Mouse (Mus musculus) limb, embryonic 12.5 days (tissue): ENCODE measurements at regions not wholly inside any gene's neighbourhood (a gene's known extent, or its start where the extent isn't known, plus 50 kb on each side); places are given as distances from the start of the nearest gene placed in this dataset.
"Not testable (repeated sequence)": the region's sequence is repeated elsewhere in the genome, so short reads cannot be mapped to it uniquely, and the experiment has no call there.

ENCODE experiments used
- ATAC-seq: fragments of 200-750 bp; cut with Nextera tagmentation; 2 replicates; pipeline ENCODE4 v1.8.0; 2017; ENCODE audit warnings: low read depth, moderate TSS enrichment; ENCODE audit not compliant: insufficient number of reproducible peaks, insufficient read depth, low FRiP score, low TSS enrichment
- H3K27ac ChIP-seq: fragments of 300-500 bp; sonication (generic); 2 replicates; pipeline ENCODE4 v1.5.1; 2016; ENCODE audit warnings: mild to moderate bottlenecking, moderate library complexity
- H3K27me3 ChIP-seq: fragments of 300-500 bp; sonication (generic); 2 replicates; pipeline ENCODE4 v1.6.1; 2016; ENCODE audit warnings: mild to moderate bottlenecking, moderate library complexity
- H3K36me3 ChIP-seq: fragments of 300-500 bp; sonication (generic); 2 replicates; pipeline ENCODE4 v1.6.1; 2016; ENCODE audit warnings: mild to moderate bottlenecking, moderate library complexity
- H3K4me1 ChIP-seq: fragments of 300-500 bp; sonication (generic); replicated peaks from 2 replicates; pipeline ENCODE4 v1.6.1; 2016
- H3K4me2 ChIP-seq: fragments of 300-500 bp; sonication (generic); 2 replicates; pipeline ENCODE4 v1.6.1; 2016; ENCODE audit warnings: mild to moderate bottlenecking, moderate library complexity
- H3K4me3 ChIP-seq: fragments of 300-500 bp; sonication (generic); replicated peaks from 2 replicates; pipeline ENCODE4 v1.5.1; 2016; ENCODE audit warnings: mild to moderate bottlenecking
- H3K9ac ChIP-seq: fragments of 300-500 bp; sonication (generic); replicated peaks from 2 replicates; pipeline ENCODE4 v1.6.1; 2016; ENCODE audit warnings: mild to moderate bottlenecking, moderate library complexity
- H3K9me3 ChIP-seq: fragments of 300-500 bp; sonication (generic); 2 replicates; pipeline ENCODE4 v1.6.1; 2016; ENCODE audit warnings: mild to moderate bottlenecking, moderate library complexity
- WGBS: fragments of 180-500 bp; shearing (Covaris S2); methylation state at CpG from one replicate; pipeline ENCODE4 v1.1.7; 2016; 5-methylcytosine and 5-hydroxymethylcytosine counted together

GRCm38 (mm10) chr9:15420677-15421076, 63.1 kb upstream of the Cep295 start:
- 29% methylated on average over 4 of the region's 4 CpGs for WGBS

GRCm38 (mm10) chr9:15421864-15422263, 64.3 kb upstream of the Cep295 start:
- WGBS, result 15% methylated on average over 10 of the region's 10 CpGs

More at GRCm38 (mm10) chr9:15420677-15421076, 63.1 kb upstream of the Cep295 start:
- no peaks in the 10 kb centered on the region for H3K27me3 ChIP-seq
- no peak overlapping the region for H3K27ac ChIP-seq
- ATAC-seq, result no peak
- no peaks in the 10 kb centered on the region for H3K36me3 ChIP-seq
- H3K4me3 ChIP-seq, result no peak overlapping the region
- no peak overlapping the region for H3K9ac ChIP-seq
- peaks cover 19% of the 10 kb centered on the region for H3K4me1 ChIP-seq
- no peak overlapping the region for H3K4me2 ChIP-seq
- no peaks in the 10 kb centered on the region for H3K9me3 ChIP-seq

GRCm38 (mm10) chr9:15434279-15434678, 59.0 kb upstream of the Smco4 start:
- not testable (repeated sequence) for H3K4me3 ChIP-seq, H3K4me2 ChIP-seq, ATAC-seq, H3K27me3 ChIP-seq, H3K9ac ChIP-seq, H3K36me3 ChIP-seq, H3K9me3 ChIP-seq, H3K4me1 ChIP-seq, H3K27ac ChIP-seq
- 74% methylated on average over 11 of the region's 11 CpGs for WGBS

More at GRCm38 (mm10) chr9:15421864-15422263, 64.3 kb upstream of the Cep295 start:
- no peaks in the 10 kb centered on the region for H3K27me3 ChIP-seq
- H3K36me3 ChIP-seq, result no peaks in the 10 kb centered on the region
- H3K27ac ChIP-seq, result peak overlapping the region; percentile 67
- H3K9ac ChIP-seq, result no peak overlapping the region
- peaks cover 19% of the 10 kb centered on the region for H3K4me1 ChIP-seq
- no peak overlapping the region for H3K4me3 ChIP-seq
- ATAC-seq, result 0 out of 2 replicates have a peak, but pooled peaks have one; percentile 26
- no peak overlapping the region; the same call in 1 of the 2 replicates for H3K4me2 ChIP-seq
- no peaks in the 10 kb centered on the region for H3K9me3 ChIP-seq

GRCm38 (mm10) chr9:15439319-15439980, 53.8 kb upstream of the Smco4 start:
- Histone ChIP-seq H3K4me3 (no peak overlapping the region), H3K4me2 (no peak overlapping the region), H3K9ac (no peak overlapping the region), H3K4me1 (no peaks in the 10 kb centered on the region), H3K27ac (no peak overlapping the region), H3K36me3 (no peaks in the 10 kb centered on the region), H3K9me3 (no peaks in the 10 kb centered on the region), H3K27me3 (no peaks in the 10 kb centered on the region)
- no peak for ATAC-seq
- WGBS, result 46% methylated on average over 4 of the region's 4 CpGs

- Histone ChIP-seq H3K9me3 (no peaks in the 10 kb centered on the region), H3K27ac (no peak overlapping the region), H3K36me3 (no peaks in the 10 kb centered on the region), H3K27me3 (no peaks in the 10 kb centered on the region), H3K9ac (no peak overlapping the region), H3K4me3 (no peak overlapping the region), H3K4me1 (no peaks in the 10 kb centered on the region), H3K4me2 (no peak overlapping the region)
- no peak for ATAC-seq
- 86% methylated on average over 4 of the region's 4 CpGs for WGBS
These were observed 51.1 kb upstream of the Smco4 start for GRCm38 (mm10) chr9:15442131-15442530.
